Mouse (Mus musculus) testis, postnatal 14 days (tissue): Measurements from ENCODE around the gene Zc3h7b.

Source experiments
- DNase-seq: peaks from one replicate; pipeline ENCODE4 v3.0.0; 2021; ENCODE audit warnings: low spot score

Gene Zc3h7b

DNA sequence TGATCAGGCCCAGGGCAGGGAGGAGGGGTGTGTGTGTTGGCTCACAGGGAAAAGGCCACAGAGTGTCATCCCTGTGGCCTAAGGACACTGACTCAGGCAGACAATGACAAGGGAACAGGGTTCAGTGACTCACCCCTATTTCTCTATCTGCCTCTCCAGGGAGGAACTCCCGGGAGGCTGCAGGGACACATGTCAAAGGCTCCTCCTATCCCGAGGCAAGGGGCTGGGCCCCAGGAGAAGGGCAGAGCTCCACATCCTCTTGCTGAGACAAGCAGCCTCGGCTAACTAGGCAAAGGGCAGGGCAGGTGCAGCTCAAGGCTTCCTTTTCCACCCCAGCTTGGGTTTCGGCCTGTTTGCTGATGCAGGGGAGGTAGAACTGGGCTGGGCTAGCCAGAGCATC, 100.9 kb downstream of the Zc3h7b start:
- DNase-seq, result no peak
